Mouse (Mus musculus) MN1 (cell line): ENCODE measurements at regions not wholly inside any gene's neighbourhood (a gene's known extent, or its start where the extent isn't known, plus 50 kb on each side); places are given as distances from the start of the nearest gene placed in this dataset.

Experiments
- DNase-seq: peaks from one replicate; pipeline ENCODE4 v3.0.0-alpha.2; 2016; ENCODE audit warnings: low spot score

DNA sequence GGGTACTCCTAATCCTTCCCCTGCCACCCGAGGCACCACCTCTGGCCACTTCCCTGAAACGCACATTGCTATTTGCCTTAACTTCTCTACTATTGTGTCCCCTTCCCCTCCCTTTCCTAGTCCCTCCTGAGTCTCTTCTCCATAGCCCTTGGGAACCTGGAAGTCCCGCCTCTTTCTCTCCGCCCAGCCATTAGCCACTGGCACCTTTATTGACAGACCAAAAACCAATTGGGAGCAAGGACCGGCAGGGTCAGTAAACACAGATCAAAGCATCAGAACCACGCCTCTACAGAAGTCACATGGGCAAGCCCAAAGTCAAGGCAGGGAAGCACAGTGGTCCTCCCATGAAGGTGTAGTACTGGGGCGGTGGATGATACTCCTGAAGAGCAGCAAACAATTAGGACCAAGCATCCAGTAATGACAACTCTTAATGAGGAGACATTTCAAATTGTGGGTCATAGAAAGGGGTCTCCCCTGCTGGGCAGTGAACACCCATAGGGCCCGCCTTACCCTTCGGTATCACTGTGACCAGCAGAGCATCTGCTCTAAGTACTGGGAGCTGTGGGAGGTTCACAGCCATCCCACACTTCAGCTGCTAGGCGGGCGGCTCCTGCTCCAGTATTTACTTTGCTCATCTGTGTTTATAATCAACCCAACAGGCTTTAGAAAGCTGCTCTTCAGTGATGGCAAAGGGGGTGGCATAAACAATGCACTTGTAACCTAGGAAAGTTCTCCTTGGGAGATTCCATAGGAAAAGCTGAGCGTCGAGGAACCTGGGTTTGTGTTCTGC is 226.5 kb upstream of the Mphosph6 start:
- no peak for DNase-seq

DNA sequence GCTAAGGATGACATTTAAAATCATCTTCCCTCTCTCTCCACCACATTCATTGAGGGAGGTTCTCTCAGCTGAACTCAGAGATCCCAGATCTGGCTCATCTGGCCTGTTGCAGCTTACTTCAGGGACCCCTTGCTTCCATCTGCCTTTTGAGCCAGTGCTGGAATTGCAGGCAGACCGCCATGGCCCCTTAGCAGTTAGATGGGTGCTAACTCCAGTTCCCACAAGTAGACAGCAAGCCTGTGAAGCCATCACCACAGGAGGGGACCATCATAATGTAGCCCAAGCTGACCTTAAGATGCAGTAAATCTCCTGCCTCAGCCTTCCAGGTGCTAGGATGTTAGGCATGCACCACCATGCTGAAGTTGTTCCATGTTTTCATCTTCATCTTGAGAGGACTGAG is 221.7 kb upstream of the Mphosph6 start:
- DNase-seq = no peak

DNA sequence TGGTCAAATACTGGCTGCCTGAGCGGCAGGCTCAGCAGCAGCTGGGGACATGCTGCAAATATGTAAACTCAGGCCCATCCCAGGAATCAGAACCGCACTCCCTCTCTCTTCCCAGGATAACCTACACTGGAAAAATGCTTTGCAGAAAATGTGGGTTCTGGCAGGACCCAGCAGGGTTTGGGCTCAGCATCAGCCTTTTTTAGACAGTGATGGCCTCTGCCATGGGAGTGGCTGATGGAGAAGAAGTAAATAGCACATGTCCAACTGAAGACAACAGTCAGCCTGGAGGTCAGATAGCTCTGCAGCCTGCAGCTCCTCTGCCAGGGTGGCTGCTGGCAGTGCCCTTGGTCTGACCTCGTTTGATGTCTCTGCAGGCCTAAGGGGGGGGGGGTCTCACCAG is 220.2 kb upstream of the Mphosph6 start:
- no peak for DNase-seq

DNA sequence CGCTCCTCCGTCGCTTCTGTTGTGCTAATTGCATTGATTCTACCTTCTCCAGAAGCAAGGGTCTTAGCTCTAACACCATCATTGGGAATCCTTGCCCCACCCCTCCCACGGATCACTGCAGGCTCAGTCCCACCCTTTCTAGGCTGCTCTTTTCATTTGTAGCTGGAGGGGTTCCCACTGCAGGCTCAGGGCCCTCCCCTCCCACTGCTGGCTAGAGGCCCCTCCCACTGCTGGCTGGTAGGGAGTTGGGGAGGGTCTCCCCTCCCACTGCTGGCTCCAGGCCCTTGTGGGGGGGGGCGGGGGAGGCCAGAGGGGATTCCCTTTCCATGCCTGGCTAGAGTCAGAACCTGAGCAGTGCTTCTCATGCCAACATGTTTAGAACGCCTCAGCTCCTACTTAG is 215.5 kb upstream of the Mphosph6 start:
- DNase-seq = no peak

DNA sequence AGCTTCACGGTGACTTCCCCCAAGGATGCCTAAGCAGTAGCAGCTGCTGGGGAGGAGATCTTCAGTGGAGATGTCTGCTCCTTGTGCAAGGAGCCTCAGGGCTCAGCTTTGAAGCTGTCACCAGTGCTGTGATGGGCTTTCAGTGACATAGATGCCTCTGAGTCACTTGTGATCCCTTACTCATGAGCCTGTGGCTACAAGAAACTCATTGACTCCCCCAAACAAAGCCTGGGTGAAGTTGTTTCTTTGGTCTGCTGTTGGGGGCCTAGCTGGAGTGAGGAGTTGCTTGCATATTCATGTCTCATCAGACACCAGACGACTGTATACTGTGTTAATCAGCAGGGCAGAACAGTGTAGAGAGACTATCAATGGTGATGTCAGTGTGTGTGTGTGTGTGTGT is 203.4 kb upstream of the Mphosph6 start:
- no peak for DNase-seq

DNA sequence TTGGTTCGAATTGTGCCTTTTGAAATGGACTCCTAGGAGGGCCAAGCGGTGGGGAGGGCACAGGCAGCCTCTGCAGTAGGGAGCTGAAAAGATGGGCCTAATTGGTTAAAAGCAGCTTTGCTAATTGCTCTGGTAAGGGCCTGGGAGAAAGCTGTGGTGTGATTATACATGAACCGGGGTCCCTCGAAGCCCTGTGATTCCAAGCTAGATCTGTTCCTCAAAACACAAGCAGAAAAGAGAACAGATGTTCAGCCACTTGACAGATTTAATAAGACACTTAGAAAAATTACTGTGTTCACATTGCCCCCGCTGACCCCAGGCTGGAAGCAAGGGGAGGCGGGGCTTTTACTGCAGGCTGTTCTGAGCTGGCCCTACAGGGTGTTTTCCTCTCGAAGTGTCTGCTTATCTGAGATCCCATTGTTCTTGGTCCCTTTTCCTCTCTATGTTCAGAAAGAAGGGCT is 202.7 kb upstream of the Mphosph6 start:
- DNase-seq = no peak

DNA sequence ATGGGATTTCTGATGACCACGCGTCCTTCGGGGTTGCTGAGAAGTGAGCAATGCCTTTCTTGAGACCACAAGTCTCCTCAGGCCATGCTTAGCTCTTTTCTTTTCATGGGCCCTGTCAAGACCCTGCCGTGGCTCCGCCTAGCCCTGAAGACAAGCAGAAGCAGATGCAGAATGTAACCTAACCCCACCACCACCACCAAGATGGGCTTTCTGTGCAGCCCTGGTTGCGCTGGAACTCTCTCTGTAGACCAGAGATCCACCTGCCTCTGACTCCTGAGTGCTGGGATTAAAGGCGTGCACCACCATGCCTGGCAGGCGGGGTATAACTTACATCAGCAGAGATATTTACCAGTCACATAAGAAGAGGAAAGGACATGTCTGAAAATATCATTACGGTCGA is 199.4 kb upstream of the Mphosph6 start:
- no peak for DNase-seq

DNA sequence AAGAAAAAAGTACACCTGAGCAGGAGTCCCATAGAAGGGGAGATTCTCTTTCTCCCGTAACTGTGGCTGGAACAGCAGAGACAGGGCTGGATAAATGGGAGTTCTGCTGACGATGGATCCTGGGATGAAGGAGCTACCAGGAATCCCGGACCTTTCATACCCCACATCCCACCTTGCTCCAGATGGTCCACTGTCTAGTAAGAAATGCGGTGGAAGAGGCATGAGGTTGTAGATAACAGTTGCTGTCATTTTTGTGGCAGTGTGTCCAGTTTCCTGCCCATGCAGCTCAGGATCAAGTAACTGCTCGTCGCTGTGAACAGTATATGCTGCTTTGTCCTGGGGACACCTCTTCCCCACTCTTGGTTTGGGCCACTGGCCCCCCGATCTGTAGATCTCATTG is 190.1 kb upstream of the Mphosph6 start:
- DNase-seq = no peak

DNA sequence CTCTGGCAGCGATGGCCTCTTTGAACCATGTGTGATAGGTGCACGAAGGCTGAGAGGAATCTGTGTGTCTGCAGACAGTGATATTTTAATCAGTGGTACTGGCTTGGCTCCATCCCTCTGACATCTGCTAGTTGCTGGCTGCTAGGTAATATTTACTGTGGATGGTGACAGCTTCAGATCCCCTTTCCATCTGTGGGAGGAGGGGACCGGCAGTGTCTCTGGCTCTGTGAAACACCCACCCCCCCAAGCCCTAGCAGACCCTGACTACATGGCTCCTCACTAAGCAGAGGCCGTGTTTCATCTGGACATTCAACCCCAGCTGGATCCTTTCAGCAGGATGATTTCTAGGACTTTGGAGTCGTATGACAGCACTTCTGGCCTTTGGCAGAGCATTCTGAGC is 187.0 kb upstream of the Mphosph6 start:
- DNase-seq = no peak

DNA sequence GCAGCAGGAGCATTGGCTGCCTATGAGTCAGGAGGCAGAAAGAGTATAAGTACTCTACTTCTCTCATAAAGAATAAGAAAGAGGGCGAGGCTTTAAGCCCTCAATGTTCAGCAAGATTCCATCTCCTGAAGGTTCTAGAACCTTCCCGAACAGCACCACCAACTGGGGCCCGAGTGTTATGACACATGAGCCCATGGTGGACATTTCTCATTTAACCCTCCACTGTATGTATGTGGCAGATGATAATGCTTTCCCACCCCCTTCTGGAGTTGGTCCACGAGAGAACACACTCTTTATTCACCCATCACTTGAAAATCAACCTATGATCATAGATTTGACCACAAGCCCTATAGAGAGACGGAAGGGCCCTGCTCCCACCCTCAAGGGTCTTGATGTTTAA is 166.6 kb upstream of the Mphosph6 start:
- DNase-seq = no peak

DNA sequence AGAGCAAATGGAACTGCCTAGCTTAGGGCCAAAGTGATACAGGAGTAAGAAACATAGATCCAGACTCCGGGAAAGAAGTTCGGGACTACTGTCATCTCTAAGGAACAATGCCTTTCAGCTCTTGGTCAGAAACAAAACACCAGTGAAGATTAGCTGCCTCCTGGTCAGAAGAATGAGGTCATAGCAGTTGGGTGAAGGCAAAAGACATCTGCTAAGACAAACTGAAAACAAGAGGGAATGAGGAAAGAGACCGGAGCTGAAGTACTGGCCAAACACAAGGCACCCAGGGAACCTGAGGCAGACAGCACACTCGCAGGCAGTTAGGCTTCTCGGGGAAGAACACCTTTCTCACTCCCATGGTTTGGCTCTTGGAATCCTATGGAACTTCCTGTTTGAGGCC is 164.8 kb upstream of the Mphosph6 start:
- DNase-seq = no peak

DNA sequence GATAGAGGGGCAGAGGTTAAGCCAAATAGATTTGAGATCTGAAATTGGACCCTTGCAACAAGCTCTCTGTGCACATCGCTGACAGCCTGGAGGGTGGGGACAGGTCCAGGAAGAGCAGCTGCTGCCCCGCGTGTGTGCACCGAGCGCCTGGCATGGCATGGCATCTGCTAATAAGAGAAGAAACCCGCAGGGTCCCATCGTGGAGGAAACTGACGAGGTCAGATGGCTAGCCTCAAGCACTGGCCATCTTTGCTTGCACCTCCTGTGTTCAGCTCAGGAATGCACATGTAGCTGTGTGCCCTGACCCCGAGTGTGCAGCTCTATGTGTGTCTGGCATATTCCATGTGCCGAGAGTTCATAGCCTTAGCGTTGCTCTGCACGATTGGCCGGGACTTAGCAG is 161.7 kb upstream of the Mphosph6 start:
- DNase-seq = no peak

DNA sequence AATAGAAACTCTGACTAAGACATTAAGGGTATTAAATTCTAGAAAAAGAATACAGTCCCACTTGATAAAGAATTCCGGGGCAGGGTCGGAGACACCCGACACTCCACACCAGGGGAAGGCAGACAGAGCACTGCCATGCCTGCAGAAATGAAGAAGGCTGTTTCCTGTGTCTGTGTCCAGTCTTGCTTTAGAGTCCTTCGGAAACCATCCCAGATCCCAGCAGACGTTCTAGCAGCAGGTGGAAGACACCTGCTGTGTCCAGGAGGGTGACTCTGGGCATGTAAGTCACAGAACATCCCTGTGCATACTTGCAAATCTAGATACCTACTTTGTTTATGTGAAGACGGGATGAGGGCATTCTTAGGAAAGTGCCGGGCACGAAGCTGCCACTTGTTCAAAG is 160.9 kb upstream of the Mphosph6 start:
- DNase-seq = no peak

DNA sequence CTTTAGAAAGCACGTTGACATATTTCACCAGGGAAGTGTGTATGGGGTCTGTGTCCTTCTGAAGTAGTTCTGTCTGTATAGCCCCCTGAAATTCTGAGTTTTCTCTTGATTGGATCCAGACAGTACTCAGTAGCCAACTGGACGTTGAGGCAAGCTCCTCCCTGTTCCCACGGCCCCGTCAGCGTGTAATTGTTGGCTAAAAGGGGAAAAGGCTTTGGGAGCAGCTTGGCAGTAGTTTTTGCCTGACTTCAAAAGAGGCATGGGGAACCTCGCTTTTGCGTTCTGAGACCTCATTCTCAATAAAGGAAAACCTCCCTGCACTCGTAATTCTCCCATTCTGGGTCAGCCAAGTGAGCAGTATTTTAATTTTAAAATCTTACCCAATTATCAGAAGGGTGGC is 157.8 kb upstream of the Mphosph6 start:
- DNase-seq = no peak

DNA sequence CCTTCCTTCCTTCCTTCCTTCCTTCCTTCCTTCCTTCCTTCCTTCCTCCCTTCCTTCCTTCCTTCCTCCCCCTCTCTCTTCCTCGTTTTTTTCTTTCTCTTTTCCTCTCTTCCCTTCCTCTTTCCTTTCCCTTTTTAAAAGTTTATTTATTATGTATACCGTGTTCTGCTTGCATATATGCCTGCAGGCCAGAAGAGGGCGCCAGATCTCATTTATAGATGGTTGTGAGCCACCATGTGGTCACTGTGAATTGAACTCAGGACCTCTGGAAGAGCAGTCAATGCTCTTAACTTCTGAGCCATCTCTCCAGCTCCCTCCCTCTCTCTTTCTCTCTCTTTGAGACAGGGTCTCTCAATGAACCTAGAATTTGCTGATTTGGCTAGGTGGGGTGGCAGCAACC is 157.2 kb upstream of the Mphosph6 start:
- DNase-seq = no peak

DNA sequence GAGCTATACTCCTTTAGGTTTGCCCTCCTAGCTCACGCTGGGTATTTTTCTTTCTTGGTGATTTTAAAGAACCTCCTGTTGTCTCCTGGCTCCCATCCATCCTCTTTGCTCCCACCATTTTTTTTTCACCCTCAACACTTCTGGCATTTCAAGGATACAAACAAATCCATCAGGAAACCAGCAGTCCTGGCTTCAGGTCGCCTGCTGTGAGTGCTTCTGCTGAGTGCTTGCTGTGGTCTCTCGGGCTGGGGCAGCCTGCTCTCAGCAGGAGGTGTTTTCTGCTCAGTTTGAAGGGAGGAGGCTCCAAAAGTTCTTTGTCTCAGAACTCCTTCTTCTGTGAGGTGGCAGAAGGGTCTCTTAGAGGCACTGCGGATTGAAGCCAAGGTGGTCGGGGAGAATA is 149.9 kb upstream of the Mphosph6 start:
- DNase-seq = no peak

DNA sequence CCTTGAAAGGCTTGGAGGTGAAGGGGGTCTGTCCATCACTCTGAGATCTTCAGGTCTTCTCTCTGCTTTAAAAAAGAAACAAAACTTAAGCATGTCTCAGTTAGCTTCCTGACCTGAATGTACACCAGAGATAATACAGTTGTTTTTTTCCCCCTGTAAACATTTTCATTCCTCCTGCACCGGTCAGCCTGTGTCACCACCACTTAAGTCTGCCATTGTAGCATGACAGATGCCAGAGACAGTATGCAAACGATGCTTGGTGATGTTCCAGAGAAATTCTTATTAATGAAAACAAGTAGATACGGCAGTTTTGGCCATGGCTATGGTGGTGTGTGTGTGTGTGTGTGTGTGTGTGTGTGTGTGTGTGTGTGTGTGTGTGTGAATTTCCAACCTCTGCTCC is 144.8 kb upstream of the Mphosph6 start:
- no peak for DNase-seq

DNA sequence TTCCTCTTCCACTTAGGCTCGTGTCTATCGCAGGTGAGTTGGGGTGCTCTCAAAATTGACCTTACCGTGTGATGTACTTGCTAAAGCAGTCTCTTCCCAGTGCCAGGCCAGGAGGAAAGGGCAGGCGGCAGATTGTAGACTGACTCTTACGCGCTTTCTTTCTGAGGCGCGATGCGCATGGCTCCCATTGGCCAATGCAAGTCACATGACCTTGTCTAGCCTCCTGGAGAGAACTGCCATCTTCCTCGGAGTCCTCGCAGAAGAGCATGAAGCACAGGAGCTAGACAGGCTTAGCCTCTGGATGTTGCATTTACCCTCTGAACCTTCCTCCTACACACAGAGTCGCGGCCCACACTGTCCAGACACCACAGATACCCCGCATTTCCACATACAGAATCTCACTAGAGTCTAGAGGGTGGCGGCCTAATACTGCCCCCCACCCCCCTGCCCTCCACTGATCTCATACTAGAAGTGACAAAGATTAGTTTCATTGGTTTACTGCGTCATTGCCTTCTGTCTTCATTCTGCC is 132.9 kb upstream of the Mphosph6 start:
- DNase-seq = no peak

DNA sequence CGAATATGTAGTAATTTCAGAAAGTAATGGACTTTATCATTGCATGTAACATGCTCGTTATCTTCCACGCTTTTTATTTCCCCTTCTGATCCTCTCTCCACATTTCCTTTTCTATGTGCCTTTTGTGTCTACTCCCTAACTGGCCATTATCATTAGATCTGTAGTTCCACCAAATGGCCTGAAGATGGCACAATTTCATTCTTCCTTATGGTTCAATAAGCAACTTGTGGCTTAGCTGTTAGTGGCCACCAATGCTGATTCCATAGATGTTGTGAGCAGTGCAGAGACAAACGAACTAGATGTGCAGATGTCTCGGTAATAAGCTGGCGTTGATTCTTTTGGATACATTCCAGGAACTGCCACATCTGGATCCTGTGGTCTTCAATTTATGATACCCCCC is 128.9 kb upstream of the Mphosph6 start:
- DNase-seq = peak; percentile 16

DNA sequence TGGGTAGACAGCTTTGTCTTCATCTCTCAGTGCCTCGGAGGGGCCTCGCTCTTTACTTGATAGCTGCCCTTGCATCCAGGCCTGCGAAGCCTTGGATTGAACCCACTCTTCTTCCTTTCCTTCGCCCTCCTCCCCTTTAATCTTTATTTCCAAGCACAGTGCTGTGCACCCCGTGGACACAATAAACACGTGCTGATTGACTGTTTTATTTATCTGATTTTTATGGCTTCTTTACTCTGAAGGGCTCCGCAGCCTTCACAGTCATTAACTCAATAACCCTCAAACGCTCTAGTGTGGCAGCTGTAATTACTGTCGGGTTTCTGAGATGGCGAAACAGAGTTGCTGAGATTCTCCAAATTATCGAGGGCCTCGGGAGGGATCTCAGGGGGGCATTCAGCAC is 127.9 kb upstream of the Mphosph6 start:
- DNase-seq = no peak

DNA sequence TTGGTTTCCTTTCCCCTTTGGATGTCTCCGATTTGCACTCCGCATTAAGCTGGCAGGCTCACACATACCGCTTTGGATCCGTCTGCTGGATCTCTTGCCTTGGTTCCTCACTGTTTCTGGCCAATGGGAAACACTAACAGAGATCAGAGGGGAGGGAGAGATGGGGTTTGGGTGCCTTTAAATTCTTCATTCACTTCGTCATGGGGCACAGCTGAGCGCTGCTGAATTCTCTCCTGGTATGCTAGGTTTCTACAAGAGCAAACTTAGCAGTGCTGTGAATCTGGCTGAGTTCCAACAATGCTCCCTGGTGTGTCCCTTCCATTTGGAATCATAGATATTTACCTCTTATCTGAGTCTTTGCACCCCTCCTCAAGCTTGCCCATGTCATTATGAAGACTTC is 121.6 kb upstream of the Mphosph6 start:
- no peak for DNase-seq

DNA sequence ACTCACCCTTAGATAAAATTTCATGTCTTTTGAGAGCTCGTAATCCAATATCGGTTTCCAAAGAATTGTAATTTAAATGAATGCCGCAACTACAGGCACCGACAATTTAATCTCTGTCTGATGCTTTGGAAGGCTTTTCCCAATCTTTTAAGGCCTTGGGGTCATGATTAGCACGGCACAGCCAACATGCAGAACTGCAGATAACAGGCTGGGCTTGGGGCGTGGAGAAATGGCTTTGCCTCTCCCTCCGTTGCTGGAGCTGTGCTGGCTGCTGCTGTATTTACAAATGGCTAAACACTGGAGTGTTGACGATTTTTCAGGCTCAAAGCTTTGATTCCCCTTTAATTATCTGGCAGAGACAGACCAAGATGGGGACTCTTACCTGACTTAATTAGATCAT is 101.3 kb upstream of the Mphosph6 start:
- no peak for DNase-seq

DNA sequence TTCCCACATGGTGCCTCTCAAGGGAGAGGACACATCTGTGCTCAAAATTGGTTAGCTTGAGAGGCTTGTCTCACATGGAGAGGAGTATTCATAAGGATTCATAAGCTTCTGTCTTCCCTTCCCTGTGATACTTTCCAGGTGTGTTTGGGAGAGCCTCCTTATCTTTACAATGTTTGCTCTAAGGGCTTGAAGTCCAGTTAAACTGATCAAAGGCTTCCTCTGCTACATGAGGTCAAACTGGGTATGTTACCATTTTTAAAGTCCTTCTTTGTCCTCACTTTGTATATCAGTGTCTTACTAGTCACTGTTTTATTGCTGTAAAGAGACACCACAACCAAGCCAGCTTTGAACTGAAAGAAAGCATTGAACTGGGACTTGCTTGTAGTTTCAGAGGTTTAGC is 98.1 kb upstream of the Mphosph6 start:
- DNase-seq = no peak

DNA sequence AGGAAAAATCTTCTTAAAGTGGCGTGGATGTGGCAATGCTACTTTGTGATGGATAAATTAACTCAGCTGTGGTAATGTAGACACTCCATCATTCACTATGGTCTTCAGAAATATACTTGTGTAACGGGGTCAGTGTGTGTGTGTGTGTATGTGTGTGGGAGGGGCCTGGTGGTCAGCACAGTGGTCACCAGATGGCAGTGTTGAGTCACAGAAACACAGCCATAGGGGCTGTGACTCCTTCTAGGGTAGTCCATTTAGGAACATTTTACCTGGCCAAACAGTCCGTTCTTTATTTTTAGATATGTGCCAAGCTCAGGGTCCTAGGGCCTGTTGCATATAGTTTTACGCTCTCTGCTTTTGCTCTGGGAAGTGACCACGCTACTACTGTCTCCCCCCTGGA is 96.3 kb upstream of the Mphosph6 start:
- DNase-seq = no peak
